21 mouse cellular contexts compared by ENCODE assay signal in genomic region chr4:134489986-134490665, GRCm38 (mm10). TPM values are rescaled to one million over a fixed set of nuclear protein-coding genes. Genes with fewer than 3 reads are reported as not detected.
DNase-seq lines count a peak whose midpoint lies in the region; ATAC-seq and TF ChIP-seq lines count a peak whose summit lies in the region.
"Had no signal": no experiment of that assay in that cellular context is flagged by ENCODE, and none has a peak within 500 bp of the region (broad histone marks: within the 10 kb centered on the region; RNA-seq: fewer than 3 reads in every experiment).

No protein-coding gene starts in this region.

- peak; percentile 82 for DNase-seq in kidney, adult 2 months
- DNase-seq in midbrain, embryonic 11.5 days (ENCODE audit: low spot score, missing footprints), result peak; percentile 19
- no peak for DNase-seq in midbrain, postnatal 0 days (ENCODE audit: low spot score)
- DNase-seq in Muller cell, postnatal 12 days (ENCODE audit: inconsistent ontology term), result no peak
- DNase-seq: adrenal gland, postnatal 36 days; B cell, adult 2 months; cerebellum, adult 9-10 months; gastrocnemius, postnatal 25 days; left cerebral cortex, postnatal 4 days; lung, embryonic 14.5 days; thymus, postnatal 36 days had no signal

- TF ChIP-seq POLR2A in kidney, adult 2 months (IDR thresholded peaks at IDR 0.05; ENCODE audit: low read depth, low read length), result no peak

- no peak for TF ChIP-seq CTCF in kidney, adult 2 months (conservative IDR thresholded peaks at IDR 0.05; ENCODE audit: insufficient read depth, insufficient read length, low read depth, low read length)
- no peak for TF ChIP-seq CTCF in midbrain, postnatal 0 days (IDR thresholded peaks at IDR 0.05)

- no peak for ATAC-seq in kidney, embryonic 14.5 days (ENCODE audit: low FRiP score, low TSS enrichment)
- no peak for ATAC-seq in midbrain, embryonic 11.5 days (ENCODE audit: low FRiP score)
- no peak for ATAC-seq in midbrain, postnatal 0 days (ENCODE audit: low FRiP score)
- ATAC-seq in liver, embryonic 15.5 days (ENCODE audit: insufficient read depth), result peak; percentile 24; the same call in 1 of the 2 replicates
- ATAC-seq in inflammation-experienced regulatory T-cells, adult 6 months, result no peak
- ATAC-seq: midbrain, embryonic 13.5 days had no signal

- no peaks in the 10 kb centered on the region for H3K27me3 ChIP-seq in kidney, adult 2 months (replicated peaks; ENCODE audit: control insufficient read depth, insufficient read depth, low read length)
- no peaks in the 10 kb centered on the region for H3K27me3 ChIP-seq in kidney, embryonic 14.5 days (ENCODE audit: control insufficient read depth, insufficient read depth, low read length)
- no peaks in the 10 kb centered on the region for H3K27me3 ChIP-seq in midbrain, embryonic 11.5 days (ENCODE audit: control insufficient read depth, insufficient read depth, low read length)
- H3K27me3 ChIP-seq in midbrain, postnatal 0 days (ENCODE audit: insufficient read depth, low read length), result no peaks in the 10 kb centered on the region
- H3K27me3 ChIP-seq in liver, embryonic 15.5 days, result peaks cover 7% of the 10 kb centered on the region; the same call in 1 of the 2 replicates
- H3K27me3 ChIP-seq: embryonic facial prominence, embryonic 15.5 days; hindbrain, embryonic 12.5 days; midbrain, embryonic 13.5 days; neural tube, embryonic 15.5 days had no signal

- H3K4me2 ChIP-seq in kidney, embryonic 14.5 days (replicated peaks; ENCODE audit: low read depth, low read length), result no peak overlapping the region
- H3K4me2 ChIP-seq in midbrain, embryonic 11.5 days, result no peak overlapping the region
- H3K4me2 ChIP-seq in midbrain, postnatal 0 days (ENCODE audit: low read depth, low read length, poor library complexity, severe bottlenecking), result no peak overlapping the region
- no peak overlapping the region for H3K4me2 ChIP-seq in liver, embryonic 15.5 days
- H3K4me2 ChIP-seq: embryonic facial prominence, embryonic 15.5 days; hindbrain, embryonic 12.5 days; lung, embryonic 14.5 days; midbrain, embryonic 13.5 days; neural tube, embryonic 15.5 days had no signal

- H3K9ac ChIP-seq in kidney, embryonic 14.5 days (ENCODE audit: low read depth, low read length), result no peak overlapping the region
- H3K9ac ChIP-seq in midbrain, embryonic 11.5 days (ENCODE audit: low read length), result no peak overlapping the region
- no peak overlapping the region for H3K9ac ChIP-seq in midbrain, postnatal 0 days (replicated peaks; ENCODE audit: low read length, poor library complexity, severe bottlenecking)
- H3K9ac ChIP-seq in liver, embryonic 15.5 days, result no peak overlapping the region
- H3K9ac ChIP-seq: embryonic facial prominence, embryonic 15.5 days; hindbrain, embryonic 12.5 days; lung, embryonic 14.5 days; midbrain, embryonic 13.5 days; neural tube, embryonic 15.5 days had no signal

- no peaks in the 10 kb centered on the region; the same call in 1 of the 2 replicates for H3K9me3 ChIP-seq in kidney, embryonic 14.5 days (ENCODE audit: control insufficient read depth, low read length)
- H3K9me3 ChIP-seq in midbrain, embryonic 11.5 days (ENCODE audit: control insufficient read depth, low read length), result no peaks in the 10 kb centered on the region
- H3K9me3 ChIP-seq in midbrain, postnatal 0 days (ENCODE audit: low read length), result no peaks in the 10 kb centered on the region
- no peaks in the 10 kb centered on the region for H3K9me3 ChIP-seq in liver, embryonic 15.5 days (replicated peaks)
- H3K9me3 ChIP-seq: embryonic facial prominence, embryonic 15.5 days; forebrain, embryonic 10.5 days; hindbrain, embryonic 12.5 days; midbrain, embryonic 13.5 days; neural tube, embryonic 15.5 days had no signal

- H3K36me3 ChIP-seq in kidney, adult 2 months (ENCODE audit: control insufficient read depth, insufficient read depth, low read length), result no peaks in the 10 kb centered on the region
- no peaks in the 10 kb centered on the region for H3K36me3 ChIP-seq in kidney, embryonic 14.5 days (ENCODE audit: control insufficient read depth, insufficient read depth, low read length)
- no peaks in the 10 kb centered on the region for H3K36me3 ChIP-seq in midbrain, embryonic 11.5 days (ENCODE audit: control insufficient read depth, insufficient read depth, low read length)
- no peaks in the 10 kb centered on the region for H3K36me3 ChIP-seq in midbrain, postnatal 0 days (ENCODE audit: insufficient read depth, low read length)
- H3K36me3 ChIP-seq in liver, embryonic 15.5 days (replicated peaks), result no peaks in the 10 kb centered on the region
- H3K36me3 ChIP-seq: embryonic facial prominence, embryonic 15.5 days; forebrain, embryonic 10.5 days; hindbrain, embryonic 12.5 days; midbrain, embryonic 13.5 days; neural tube, embryonic 15.5 days had no signal

- 54% methylated on average over 11 of the region's 11 CpGs for WGBS in kidney, adult 2 months
- 82% methylated on average over 11 of the region's 11 CpGs for WGBS in kidney, embryonic 14.5 days
- 88% methylated on average over 11 of the region's 11 CpGs for WGBS in midbrain, embryonic 11.5 days
- WGBS in midbrain, postnatal 0 days, result 85% methylated on average over 11 of the region's 11 CpGs
- WGBS in liver, embryonic 15.5 days (ENCODE audit: insufficient replicate concordance), result 56% methylated on average over 11 of the region's 11 CpGs

- peak overlapping the region; percentile 53 for H3K27ac ChIP-seq in kidney, adult 2 months (ENCODE audit: insufficient read depth, low read depth, low read length)
- no peak overlapping the region for H3K27ac ChIP-seq in kidney, embryonic 14.5 days (ENCODE audit: low read depth, low read length)
- H3K27ac ChIP-seq in midbrain, embryonic 11.5 days (ENCODE audit: low read depth, low read length), result no peak overlapping the region
- H3K27ac ChIP-seq in midbrain, postnatal 0 days (ENCODE audit: low read depth, low read length), result no peak overlapping the region
- peak overlapping the region; percentile 30; the same call in 1 of the 2 replicates for H3K27ac ChIP-seq in liver, embryonic 15.5 days (replicated peaks)
- H3K27ac ChIP-seq: embryonic facial prominence, embryonic 15.5 days; forebrain, embryonic 10.5 days; hindbrain, embryonic 12.5 days; macrophage; midbrain, embryonic 13.5 days; neural tube, embryonic 15.5 days had no signal

- peaks cover 21% of the 10 kb centered on the region; the same call in 1 of the 2 replicates for H3K4me1 ChIP-seq in kidney, adult 2 months (ENCODE audit: control insufficient read depth, insufficient read depth, low read length)
- H3K4me1 ChIP-seq in kidney, embryonic 14.5 days (ENCODE audit: control insufficient read depth, insufficient read depth, low read length), result no peaks in the 10 kb centered on the region
- H3K4me1 ChIP-seq in midbrain, embryonic 11.5 days (ENCODE audit: control insufficient read depth, insufficient read depth, low read length), result peaks cover under 1% of the 10 kb centered on the region
- H3K4me1 ChIP-seq in midbrain, postnatal 0 days (ENCODE audit: insufficient read depth, low read length), result peaks cover 6% of the 10 kb centered on the region
- H3K4me1 ChIP-seq in liver, embryonic 15.5 days (replicated peaks), result peaks cover 42% of the 10 kb centered on the region

- H3K4me3 ChIP-seq in kidney, adult 2 months (ENCODE audit: insufficient read depth, low read depth, low read length), result no peak overlapping the region
- H3K4me3 ChIP-seq in kidney, embryonic 14.5 days (ENCODE audit: low read length), result no peak overlapping the region
- no peak overlapping the region for H3K4me3 ChIP-seq in midbrain, embryonic 11.5 days (ENCODE audit: low read depth, low read length)
- no peak overlapping the region for H3K4me3 ChIP-seq in midbrain, postnatal 0 days (ENCODE audit: low read depth, low read length)
- no peak overlapping the region for H3K4me3 ChIP-seq in liver, embryonic 15.5 days (replicated peaks)
- H3K4me3 ChIP-seq: embryonic facial prominence, embryonic 15.5 days; forebrain, embryonic 10.5 days; hindbrain, embryonic 12.5 days; midbrain, embryonic 13.5 days; myocyte; neural tube, embryonic 15.5 days had no signal

RNA-seq across cellular contexts. Expression of gene Paqr7, which starts 6.4 kb away (rescaled TPM):
- 58.7 and 74.3 TPM in 2 replicates for polyA plus RNA-seq in kidney, adult 2 months (2012; rRNA removed)
- polyA plus RNA-seq in kidney, embryonic 14.5 days (2014; fragmentation: Nextera tagmentation; extraction: Ambion mirVana), result 0.57 and 0.73 TPM in 2 replicates
- polyA plus RNA-seq in midbrain, embryonic 11.5 days (2014; fragmentation: Nextera tagmentation; extraction: Ambion mirVana), result 1.3 and 1.4 TPM in 2 replicates
- 69.2 and 97.8 TPM in 2 replicates for total RNA-seq in midbrain, postnatal 0 days (2014; rRNA removed)
- 38.9 and 41.3 TPM in 2 replicates for polyA plus RNA-seq in midbrain, postnatal 0 days (2015; fragmentation: Nextera tagmentation; extraction: Ambion mirVana)
- 7.8 and 8.4 TPM in 2 replicates for polyA plus RNA-seq in liver, embryonic 15.5 days (2015; fragmentation: Nextera tagmentation; extraction: Ambion mirVana)
- polyA plus RNA-seq in inflammation-experienced regulatory T-cells, adult 6 months (2017; shearing (Covaris generic)), result 10 to 100 TPM; 22.5 to 35.0 (median 31.7) TPM

RNA-seq across cellular contexts. Expression of gene Aunip, which starts 20.7 kb away (rescaled TPM):
- polyA plus RNA-seq in kidney, adult 2 months (2012; rRNA removed), result 0.07 and 0.09 TPM in 2 replicates
- 5.9 and 20.7 TPM in 2 replicates for polyA plus RNA-seq in kidney, embryonic 14.5 days (2014; fragmentation: Nextera tagmentation; extraction: Ambion mirVana)
- polyA plus RNA-seq in midbrain, embryonic 11.5 days (2014; fragmentation: Nextera tagmentation; extraction: Ambion mirVana), result 7.8 and 7.9 TPM in 2 replicates
- 1.5 and 2.0 TPM in 2 replicates for total RNA-seq in midbrain, postnatal 0 days (2014; rRNA removed)
- 0.91 and 1.3 TPM in 2 replicates for polyA plus RNA-seq in midbrain, postnatal 0 days (2015; fragmentation: Nextera tagmentation; extraction: Ambion mirVana)
- 14.0 and 18.9 TPM in 2 replicates for polyA plus RNA-seq in liver, embryonic 15.5 days (2015; fragmentation: Nextera tagmentation; extraction: Ambion mirVana)
- 1 to 10 TPM in 1 of 3 experiments, under 1 TPM in 2; 0.44 to 7.2 (median 0.94) TPM for polyA plus RNA-seq in inflammation-experienced regulatory T-cells, adult 6 months (2017; shearing (Covaris generic))
- total RNA-seq: gastrocnemius, postnatal 25 days had no signal

RNA-seq across cellular contexts. Expression of gene Stmn1, which starts 22.0 kb away (rescaled TPM):
- polyA plus RNA-seq in kidney, adult 2 months (2012; rRNA removed), result 9.8 and 24.9 TPM in 2 replicates
- polyA plus RNA-seq in kidney, embryonic 14.5 days (2014; fragmentation: Nextera tagmentation; extraction: Ambion mirVana), result 1,829 and 1,880 TPM in 2 replicates
- 4,454 and 4,703 TPM in 2 replicates for polyA plus RNA-seq in midbrain, embryonic 11.5 days (2014; fragmentation: Nextera tagmentation; extraction: Ambion mirVana)
- 1,269 and 1,609 TPM in 2 replicates for total RNA-seq in midbrain, postnatal 0 days (2014; rRNA removed)
- 6,261 and 6,359 TPM in 2 replicates for polyA plus RNA-seq in midbrain, postnatal 0 days (2015; fragmentation: Nextera tagmentation; extraction: Ambion mirVana)
- polyA plus RNA-seq in liver, embryonic 15.5 days (2015; fragmentation: Nextera tagmentation; extraction: Ambion mirVana), result 398 and 432 TPM in 2 replicates
- 100 to 1,000 TPM in 1 of 3 experiments, 10 to 100 TPM in 2; 62.2 to 637 (median 91.9) TPM for polyA plus RNA-seq in inflammation-experienced regulatory T-cells, adult 6 months (2017; shearing (Covaris generic))

RNA-seq across cellular contexts. Expression of gene Mtfr1l, which starts 45.1 kb away (rescaled TPM):
- 133 and 149 TPM in 2 replicates for polyA plus RNA-seq in kidney, adult 2 months (2012; rRNA removed)
- 114 and 130 TPM in 2 replicates for polyA plus RNA-seq in kidney, embryonic 14.5 days (2014; fragmentation: Nextera tagmentation; extraction: Ambion mirVana)
- polyA plus RNA-seq in midbrain, embryonic 11.5 days (2014; fragmentation: Nextera tagmentation; extraction: Ambion mirVana), result 132 and 140 TPM in 2 replicates
- 135 and 167 TPM in 2 replicates for total RNA-seq in midbrain, postnatal 0 days (2014; rRNA removed)
- polyA plus RNA-seq in midbrain, postnatal 0 days (2015; fragmentation: Nextera tagmentation; extraction: Ambion mirVana), result 191 and 196 TPM in 2 replicates
- 39.6 and 40.3 TPM in 2 replicates for polyA plus RNA-seq in liver, embryonic 15.5 days (2015; fragmentation: Nextera tagmentation; extraction: Ambion mirVana)
- polyA plus RNA-seq in inflammation-experienced regulatory T-cells, adult 6 months (2017; shearing (Covaris generic)), result 100 to 1,000 TPM in 1 of 3 experiments, 10 to 100 TPM in 2; 64.7 to 110 (median 89.2) TPM

Comparison
In these comparisons a context has a peak if more than half of its experiments do, and no peak if none do; other contexts are left out.
1. DNase-seq: peak in kidney, adult 2 months (single experiment) and midbrain, embryonic 11.5 days (single experiment); none in midbrain, postnatal 0 days (single experiment) and Muller cell, postnatal 12 days (single experiment).
2. H3K27ac ChIP-seq: peak in kidney, adult 2 months (single experiment) and liver, embryonic 15.5 days (single experiment); none in kidney, embryonic 14.5 days (single experiment), midbrain, embryonic 11.5 days (single experiment) and midbrain, postnatal 0 days (single experiment).